Mouse (Mus musculus): ENCODE measurements around the gene Elavl1. TPM values are rescaled to one million over a fixed set of nuclear protein-coding genes. Genes with fewer than 3 reads are reported as not detected.

Gene Elavl1
- polyA plus RNA-seq, 1 experiment from 2014 or later, result 144 TPM

GRCm38 (mm10) chr8:4321031-4321430 lies 4.2 kb downstream of the Elavl1 start:
- H3K4me2 ChIP-seq, result no peak overlapping the region
- H3K27me3 ChIP-seq, result no peaks in the 10 kb centered on the region
- DNase-seq (no peak), ATAC-seq (ENCODE audit: low read depth) (no peak)
- H3K36me3 ChIP-seq, result peaks cover 31% of the 10 kb centered on the region
- H3K27ac ChIP-seq, result no peak overlapping the region
- no peak overlapping the region for H3K4me3 ChIP-seq (replicated peaks)
- H3K4me1 ChIP-seq (replicated peaks), result peaks cover 67% of the 10 kb centered on the region
- H3K9me3 ChIP-seq (replicated peaks), result no peaks in the 10 kb centered on the region
- no peak overlapping the region for H3K9ac ChIP-seq
- 60% methylated on average over 2 of the region's 2 CpGs for WGBS (ENCODE audit: insufficient replicate concordance)

GRCm38 (mm10) chr8:4320404-4320803 lies 4.8 kb downstream of the Elavl1 start:
- no peak overlapping the region for H3K4me2 ChIP-seq
- H3K4me3 ChIP-seq (replicated peaks), result no peak overlapping the region
- no peaks in the 10 kb centered on the region for H3K27me3 ChIP-seq
- no peak for ATAC-seq (ENCODE audit: low read depth)
- H3K27ac ChIP-seq, result no peak overlapping the region
- H3K9me3 ChIP-seq (replicated peaks), result no peaks in the 10 kb centered on the region
- peaks cover 35% of the 10 kb centered on the region for H3K36me3 ChIP-seq
- no peak overlapping the region for H3K9ac ChIP-seq
- WGBS (ENCODE audit: insufficient replicate concordance), result 74% methylated on average over 1 of the region's 1 CpGs
- H3K4me1 ChIP-seq (replicated peaks), result peaks cover 64% of the 10 kb centered on the region
- no peak for DNase-seq

GRCm38 (mm10) chr8:4319573-4319872 lies 5.7 kb downstream of the Elavl1 start:
- no peaks in the 10 kb centered on the region for H3K9me3 ChIP-seq (replicated peaks)
- 85% methylated on average over 11 of the region's 11 CpGs for WGBS (ENCODE audit: insufficient replicate concordance)
- H3K36me3 ChIP-seq, result peaks cover 35% of the 10 kb centered on the region
- H3K9ac ChIP-seq, result no peak overlapping the region
- peaks cover 66% of the 10 kb centered on the region for H3K4me1 ChIP-seq (replicated peaks)
- DNase-seq (no peak), ATAC-seq (ENCODE audit: low read depth) (no peak)
- H3K27me3 ChIP-seq, result no peaks in the 10 kb centered on the region
- no peak overlapping the region for H3K4me2 ChIP-seq
- no peak overlapping the region for H3K4me3 ChIP-seq (replicated peaks)
- H3K27ac ChIP-seq, result no peak overlapping the region

- Histone ChIP-seq H3K4me2 (0 out of 2 replicates have a peak overlapping the region, but pooled peaks have one; percentile 15), H3K4me1 (replicated peaks) (peaks cover 69% of the 10 kb centered on the region), H3K27me3 (no peaks in the 10 kb centered on the region), H3K9ac (no peak overlapping the region), H3K9me3 (replicated peaks) (no peaks in the 10 kb centered on the region), H3K27ac (peak overlapping the region; percentile 40; the same call in 1 of the 2 replicates), H3K36me3 (peaks cover 35% of the 10 kb centered on the region), H3K4me3 (replicated peaks) (no peak overlapping the region)
- DNase-seq (no peak), ATAC-seq (ENCODE audit: low read depth) (peak; percentile 14)
- WGBS (ENCODE audit: insufficient replicate concordance), result 26% methylated on average over 2 of the region's 2 CpGs
These were observed 6.2 kb downstream of the Elavl1 start for GRCm38 (mm10) chr8:4318796-4319572.

- DNase-seq (no peak), ATAC-seq (ENCODE audit: low read depth) (no peak)
- H3K36me3 ChIP-seq, result peaks cover 35% of the 10 kb centered on the region
- WGBS (ENCODE audit: insufficient replicate concordance), result 83% methylated on average over 5 of the region's 5 CpGs
- H3K27me3 ChIP-seq, result no peaks in the 10 kb centered on the region
- H3K4me2 ChIP-seq, result no peak overlapping the region
- no peak overlapping the region for H3K4me3 ChIP-seq (replicated peaks)
- H3K9me3 ChIP-seq (replicated peaks), result no peaks in the 10 kb centered on the region
- no peak overlapping the region for H3K9ac ChIP-seq
- H3K27ac ChIP-seq, result no peak overlapping the region
- H3K4me1 ChIP-seq (replicated peaks), result peaks cover 69% of the 10 kb centered on the region
These were observed 7.1 kb downstream of the Elavl1 start for GRCm38 (mm10) chr8:4318124-4318523.

- H3K4me3 ChIP-seq (replicated peaks), result no peak overlapping the region
- H3K36me3 ChIP-seq, result peaks cover 30% of the 10 kb centered on the region
- no peaks in the 10 kb centered on the region for H3K9me3 ChIP-seq (replicated peaks)
- peaks cover 50% of the 10 kb centered on the region for H3K4me1 ChIP-seq (replicated peaks)
- WGBS (ENCODE audit: insufficient replicate concordance), result 74% methylated on average over 3 of the region's 3 CpGs
- H3K4me2 ChIP-seq, result no peak overlapping the region
- H3K27ac ChIP-seq, result no peak overlapping the region
- H3K9ac ChIP-seq, result no peak overlapping the region
- ATAC-seq (ENCODE audit: low read depth) (no peak), DNase-seq (no peak)
- no peaks in the 10 kb centered on the region for H3K27me3 ChIP-seq
These were observed 10.4 kb downstream of the Elavl1 start for GRCm38 (mm10) chr8:4314852-4315251.

GRCm38 (mm10) chr8:4313254-4314124 lies 11.7 kb downstream of the Elavl1 start:
- H3K27me3 ChIP-seq, result no peaks in the 10 kb centered on the region
- H3K4me3 ChIP-seq (replicated peaks), result no peak overlapping the region
- 63% methylated on average over 3 of the region's 3 CpGs for WGBS (ENCODE audit: insufficient replicate concordance)
- DNase-seq (no peak), ATAC-seq (ENCODE audit: low read depth) (no peak)
- no peak overlapping the region for H3K27ac ChIP-seq
- no peak overlapping the region for H3K4me2 ChIP-seq
- no peak overlapping the region for H3K9ac ChIP-seq
- peaks cover 36% of the 10 kb centered on the region for H3K4me1 ChIP-seq (replicated peaks)
- H3K9me3 ChIP-seq (replicated peaks), result no peaks in the 10 kb centered on the region
- H3K36me3 ChIP-seq, result peaks cover 39% of the 10 kb centered on the region

- no peak overlapping the region for H3K27ac ChIP-seq
- DNase-seq, result no peak
- peaks cover 53% of the 10 kb centered on the region for H3K36me3 ChIP-seq
- H3K4me1 ChIP-seq (replicated peaks), result peaks cover 35% of the 10 kb centered on the region
- no peaks in the 10 kb centered on the region for H3K9me3 ChIP-seq (replicated peaks)
- no peaks in the 10 kb centered on the region for H3K27me3 ChIP-seq
- no peak for ATAC-seq (ENCODE audit: low read depth)
- peak overlapping the region; percentile 24; the same call in 1 of the 2 replicates for H3K9ac ChIP-seq
- H3K4me2 ChIP-seq, result 0 out of 2 replicates have a peak overlapping the region, but pooled peaks have one; percentile 5
- H3K4me3 ChIP-seq (replicated peaks), result no peak overlapping the region
These were observed 13.1 kb downstream of the Elavl1 start for GRCm38 (mm10) chr8:4312104-4312503.

GRCm38 (mm10) chr8:4305838-4306237 lies 19.4 kb downstream of the Elavl1 start:
- Histone ChIP-seq H3K4me3 (replicated peaks) (no peak overlapping the region), H3K4me2 (no peak overlapping the region), H3K27ac (peak overlapping the region; percentile 70; the same call in 1 of the 2 replicates), H3K4me1 (replicated peaks) (peaks cover 33% of the 10 kb centered on the region), H3K9ac (no peak overlapping the region), H3K36me3 (peaks cover 99% of the 10 kb centered on the region), H3K27me3 (no peaks in the 10 kb centered on the region), H3K9me3 (replicated peaks) (no peaks in the 10 kb centered on the region)
- DNase-seq (no peak), ATAC-seq (ENCODE audit: low read depth) (no peak)
- WGBS (ENCODE audit: insufficient replicate concordance), result 51% methylated on average over 2 of the region's 2 CpGs

GRCm38 (mm10) chr8:4304124-4304547 lies 21.1 kb downstream of the Elavl1 start:
- Histone ChIP-seq H3K9me3 (replicated peaks) (no peaks in the 10 kb centered on the region), H3K4me2 (peak overlapping the region; percentile 15; the same call in 1 of the 2 replicates), H3K9ac (0 out of 2 replicates have a peak overlapping the region, but pooled peaks have one; percentile 18), H3K36me3 (peaks cover 96% of the 10 kb centered on the region), H3K4me3 (replicated peaks) (no peak overlapping the region), H3K27ac (peak overlapping the region; percentile 70), H3K27me3 (no peaks in the 10 kb centered on the region), H3K4me1 (replicated peaks) (peaks cover 33% of the 10 kb centered on the region)
- WGBS (ENCODE audit: insufficient replicate concordance), result 20% methylated on average over 3 of the region's 3 CpGs
- ATAC-seq (ENCODE audit: low read depth) (peak; percentile 89), DNase-seq (peak; percentile 36)

GRCm38 (mm10) chr8:4297822-4298221 lies 27.4 kb downstream of the Elavl1 start:
- ATAC-seq (ENCODE audit: low read depth), result no peak
- no peak overlapping the region for H3K27ac ChIP-seq
- no peak for DNase-seq
- H3K4me3 ChIP-seq (replicated peaks), result no peak overlapping the region
- WGBS (ENCODE audit: insufficient replicate concordance), result 67% methylated on average over 4 of the region's 4 CpGs
- no peak overlapping the region for H3K9ac ChIP-seq
- H3K9me3 ChIP-seq (replicated peaks), result no peaks in the 10 kb centered on the region
- no peaks in the 10 kb centered on the region for H3K27me3 ChIP-seq
- no peak overlapping the region for H3K4me2 ChIP-seq
- peaks cover 96% of the 10 kb centered on the region for H3K36me3 ChIP-seq
- no peaks in the 10 kb centered on the region for H3K4me1 ChIP-seq (replicated peaks)
